Comparison of ENCODE assay signal across 8 mouse cellular contexts in genomic region chr5:139803601-139804102, GRCm38 (mm10). TPM values are rescaled to one million over a fixed set of nuclear protein-coding genes. Genes with fewer than 3 reads are reported as not detected.
DNase-seq lines count a peak whose midpoint lies in the region; ATAC-seq and TF ChIP-seq lines count a peak whose summit lies in the region.

No protein-coding gene starts in this region.

- no peak overlapping the region for H3K4me2 ChIP-seq in hindbrain, postnatal 0 days (ENCODE audit: low read depth, low read length)
- peak overlapping the region; percentile 71 for H3K4me2 ChIP-seq in liver, embryonic 13.5 days
- no peak overlapping the region for H3K4me2 ChIP-seq in myocyte (ENCODE audit: low read depth)

- H3K4me1 ChIP-seq in embryonic fibroblast, embryonic 13.5 days (ENCODE audit: control insufficient read depth, insufficient read depth, low read length), result no peaks in the 10 kb centered on the region; the same call in 1 of the 2 replicates
- peaks cover 7% of the 10 kb centered on the region for H3K4me1 ChIP-seq in hindbrain, postnatal 0 days (ENCODE audit: insufficient read depth, low read length)
- H3K4me1 ChIP-seq in liver, embryonic 13.5 days (replicated peaks), result peaks cover 82% of the 10 kb centered on the region

- H3K9ac ChIP-seq in hindbrain, postnatal 0 days (replicated peaks; ENCODE audit: low read length), result no peak overlapping the region
- H3K9ac ChIP-seq in liver, embryonic 13.5 days, result peak overlapping the region; percentile 79

- H3ac ChIP-seq in myocyte (ENCODE audit: control insufficient read depth, insufficient read length), result no peak overlapping the region

- peak; percentile 53 for ATAC-seq in hindbrain, postnatal 0 days
- ATAC-seq in liver, embryonic 13.5 days (ENCODE audit: low read depth), result peak; percentile 51

- 7% methylated on average over 12 of the region's 12 CpGs for WGBS in hindbrain, postnatal 0 days
- WGBS in liver, embryonic 13.5 days (ENCODE audit: insufficient replicate concordance), result 4% methylated on average over 12 of the region's 12 CpGs

- no peaks in the 10 kb centered on the region for H3K27me3 ChIP-seq in hindbrain, postnatal 0 days (ENCODE audit: insufficient read depth, low read length)
- no peaks in the 10 kb centered on the region for H3K27me3 ChIP-seq in liver, embryonic 13.5 days
- no peaks in the 10 kb centered on the region for H3K27me3 ChIP-seq in myocyte (ENCODE audit: control insufficient read depth, insufficient read depth, insufficient read length)

- peaks cover 16% of the 10 kb centered on the region; the same call in 1 of the 2 replicates for H3K36me3 ChIP-seq in hindbrain, postnatal 0 days (ENCODE audit: insufficient read depth, low read length)
- H3K36me3 ChIP-seq in liver, embryonic 13.5 days, result peaks cover 66% of the 10 kb centered on the region
- peaks cover 5% of the 10 kb centered on the region for H3K36me3 ChIP-seq in myocyte (ENCODE audit: control insufficient read depth, insufficient read depth)

- no peak overlapping the region for H3K4me3 ChIP-seq in embryonic fibroblast, embryonic 13.5 days (ENCODE audit: insufficient read depth, low read length)
- H3K4me3 ChIP-seq in hindbrain, postnatal 0 days (ENCODE audit: low read length), result no peak overlapping the region
- H3K4me3 ChIP-seq in liver, embryonic 13.5 days (replicated peaks), result peak overlapping the region; percentile 47
- no peak overlapping the region for H3K4me3 ChIP-seq in myocyte

- H3K27ac ChIP-seq in embryonic fibroblast, embryonic 13.5 days (ENCODE audit: insufficient read depth, low read length), result no peak overlapping the region
- no peak overlapping the region for H3K27ac ChIP-seq in hindbrain, postnatal 0 days
- H3K27ac ChIP-seq in liver, embryonic 13.5 days, result peak overlapping the region; percentile 100

- TF ChIP-seq POLR2A in embryonic fibroblast, embryonic 13.5 days (IDR thresholded peaks at IDR 0.05; ENCODE audit: low read depth, low read length), result no peak
- no peak for TF ChIP-seq POLR2A in myocyte (IDR thresholded peaks at IDR 0.05; ENCODE audit: insufficient read length, low read depth)

- DNase-seq in 416B (ENCODE audit: low read depth) (peak; percentile 42), ES-CJ7 (ENCODE audit: low read depth, low spot score) (peak; percentile 72)
- DNase-seq in hindbrain, postnatal 0 days (ENCODE audit: low spot score), result peak; percentile 66
- peak; percentile 75 for DNase-seq in liver, embryonic 13.5 days
- no peak for DNase-seq in frontal cortex, postnatal 14 days (ENCODE audit: low spot score in 2 of 2)
- no peak for DNase-seq in left cerebral cortex, adult 11 months (ENCODE audit: low spot score)

- peak; percentile 48; the same call in 1 of the 2 replicates for TF ChIP-seq CTCF in embryonic fibroblast, embryonic 13.5 days (IDR thresholded peaks at IDR 0.05; ENCODE audit: borderline replicate concordance, insufficient read depth, low read length)
- TF ChIP-seq CTCF in hindbrain, postnatal 0 days (IDR thresholded peaks at IDR 0.05; ENCODE audit: low read depth), result peak; percentile 48

- no peaks in the 10 kb centered on the region for H3K9me3 ChIP-seq in hindbrain, postnatal 0 days (ENCODE audit: low read length)
- H3K9me3 ChIP-seq in liver, embryonic 13.5 days (replicated peaks), result peaks cover 13% of the 10 kb centered on the region; the same call in 1 of the 2 replicates

- no peaks in the 10 kb centered on the region for H3K79me2 ChIP-seq in myocyte (ENCODE audit: control insufficient read depth, insufficient read depth)

TF ChIP-seq in myocyte, 11 proteins besides CTCF, POLR2A, EP300 and RAD21:
- TF ChIP-seq SRF (IDR thresholded peaks at IDR 0.05; ENCODE audit: control insufficient read depth, insufficient read length, low read depth) (no peak), TCF3 (IDR thresholded peaks at IDR 0.05; ENCODE audit: insufficient read length, low read depth) (no peak), MAX (IDR thresholded peaks at IDR 0.05; ENCODE audit: low read depth) (no peak), TCF12 (IDR thresholded peaks at IDR 0.05; ENCODE audit: insufficient read depth, poor library complexity, severe bottlenecking) (no peak), POLR2AphosphoS2 (IDR thresholded peaks at IDR 0.05; ENCODE audit: insufficient read length, low read depth) (peak; percentile 60), MYOG (IDR thresholded peaks at IDR 0.05; ENCODE audit: control insufficient read depth in 1 of 3, insufficient read depth in 1 of 3, insufficient read length in 2 of 3, low read depth in 2 of 3) (no peak), REST (IDR thresholded peaks at IDR 0.05; ENCODE audit: insufficient read depth, insufficient read length) (no peak)

RNA-seq across cellular contexts. Expression of gene Mafk, which starts 12.3 kb away (rescaled TPM):
- 12.9 and 17.4 TPM in 2 replicates for polyA plus RNA-seq in embryonic fibroblast, embryonic 13.5 days (2011; ENCODE audit: insufficient read length, low read depth, missing spikeins)
- total RNA-seq in hindbrain, postnatal 0 days (2014; rRNA removed), result 12.9 and 13.1 TPM in 2 replicates
- polyA plus RNA-seq in hindbrain, postnatal 0 days (2015; fragmentation: Nextera tagmentation; extraction: Ambion mirVana), result 6.5 and 7.0 TPM in 2 replicates
- 41.6 and 44.9 TPM in 2 replicates for polyA plus RNA-seq in liver, embryonic 13.5 days (2015; fragmentation: Nextera tagmentation; extraction: Ambion mirVana)
- 19.8 TPM for polyA plus RNA-seq in myocyte (2012; fragmentation: generic; extraction: Trizol)

RNA-seq across cellular contexts. Expression of gene Tmem184a, which starts 16.1 kb away (rescaled TPM):
- polyA plus RNA-seq in embryonic fibroblast, embryonic 13.5 days (2011; ENCODE audit: insufficient read length, low read depth, missing spikeins), result not detected in 2 replicates
- 0.04 and 0.31 TPM in 2 replicates for total RNA-seq in hindbrain, postnatal 0 days (2014; rRNA removed)
- 0.06 and 0.08 TPM in 2 replicates for polyA plus RNA-seq in hindbrain, postnatal 0 days (2015; fragmentation: Nextera tagmentation; extraction: Ambion mirVana)
- 0.68 and 0.89 TPM in 2 replicates for polyA plus RNA-seq in liver, embryonic 13.5 days (2015; fragmentation: Nextera tagmentation; extraction: Ambion mirVana)
- 7.2 TPM for polyA plus RNA-seq in myocyte (2012; fragmentation: generic; extraction: Trizol)

RNA-seq across cellular contexts. Expression of gene Gm26938, which starts 22.6 kb away (rescaled TPM):
- polyA plus RNA-seq in embryonic fibroblast, embryonic 13.5 days (2011; ENCODE audit: insufficient read length, low read depth, missing spikeins), result not detected in 2 replicates
- not detected in 2 replicates for total RNA-seq in hindbrain, postnatal 0 days (2014; rRNA removed)
- not detected in 2 replicates for polyA plus RNA-seq in hindbrain, postnatal 0 days (2015; fragmentation: Nextera tagmentation; extraction: Ambion mirVana)
- not detected in 2 replicates for polyA plus RNA-seq in liver, embryonic 13.5 days (2015; fragmentation: Nextera tagmentation; extraction: Ambion mirVana)
- not detected for polyA plus RNA-seq in myocyte (2012; fragmentation: generic; extraction: Trizol)

RNA-seq across cellular contexts. Expression of gene Psmg3, which starts 23.0 kb away (rescaled TPM):
- polyA plus RNA-seq in embryonic fibroblast, embryonic 13.5 days (2011; ENCODE audit: insufficient read length, low read depth, missing spikeins), result 15.3 and 15.8 TPM in 2 replicates
- 23.6 and 26.1 TPM in 2 replicates for total RNA-seq in hindbrain, postnatal 0 days (2014; rRNA removed)
- polyA plus RNA-seq in hindbrain, postnatal 0 days (2015; fragmentation: Nextera tagmentation; extraction: Ambion mirVana), result 59.0 and 60.6 TPM in 2 replicates
- polyA plus RNA-seq in liver, embryonic 13.5 days (2015; fragmentation: Nextera tagmentation; extraction: Ambion mirVana), result 68.7 and 70.5 TPM in 2 replicates
- polyA plus RNA-seq in myocyte (2012; fragmentation: generic; extraction: Trizol), result 57.7 TPM

RNA-seq across cellular contexts. Expression of gene Ints1, which starts 28.2 kb away (rescaled TPM):
- polyA plus RNA-seq in embryonic fibroblast, embryonic 13.5 days (2011; ENCODE audit: insufficient read length, low read depth, missing spikeins), result 40.0 and 43.6 TPM in 2 replicates
- 126 and 158 TPM in 2 replicates for total RNA-seq in hindbrain, postnatal 0 days (2014; rRNA removed)
- 23.2 and 24.3 TPM in 2 replicates for polyA plus RNA-seq in hindbrain, postnatal 0 days (2015; fragmentation: Nextera tagmentation; extraction: Ambion mirVana)
- polyA plus RNA-seq in liver, embryonic 13.5 days (2015; fragmentation: Nextera tagmentation; extraction: Ambion mirVana), result 12.7 and 13.8 TPM in 2 replicates
- polyA plus RNA-seq in myocyte (2012; fragmentation: generic; extraction: Trizol), result 46.4 TPM

Comparison
In these comparisons a context has a peak if more than half of its experiments do, and no peak if none do; other contexts are left out.
1. DNase-seq: peak in 416B (single experiment), ES-CJ7 (single experiment), hindbrain, postnatal 0 days (single experiment) and liver, embryonic 13.5 days (single experiment); none in frontal cortex, postnatal 14 days (0 of 2) and left cerebral cortex, adult 11 months (single experiment).